Mouse (Mus musculus) heart, adult 11 months (tissue): ENCODE results near the gene Lhx9.

ENCODE experiments used
- DNase-seq: peaks from one replicate; pipeline ENCODE4 v3.0.0; 2022

Gene Lhx9

DNA sequence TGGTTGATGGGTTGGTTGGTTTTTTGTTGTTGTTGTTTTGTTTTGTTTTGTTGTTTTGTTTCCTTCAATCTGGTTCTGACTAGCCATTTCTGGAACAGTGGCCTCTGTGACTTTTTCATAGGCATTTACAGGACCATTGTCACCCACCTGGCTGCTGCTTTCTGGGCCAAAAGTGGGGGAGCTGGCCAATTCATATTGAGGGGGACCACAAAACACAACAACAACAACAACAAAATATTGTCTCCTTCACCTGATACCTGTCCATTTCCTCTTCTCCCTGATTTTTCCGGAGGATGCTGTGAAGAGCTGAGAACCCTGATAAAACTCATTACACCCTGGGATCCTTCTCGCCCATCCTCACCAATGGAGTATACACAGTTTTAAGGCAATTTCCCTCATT, 9.1 kb downstream of the Lhx9 start:
- DNase-seq = peak; percentile 60

DNA sequence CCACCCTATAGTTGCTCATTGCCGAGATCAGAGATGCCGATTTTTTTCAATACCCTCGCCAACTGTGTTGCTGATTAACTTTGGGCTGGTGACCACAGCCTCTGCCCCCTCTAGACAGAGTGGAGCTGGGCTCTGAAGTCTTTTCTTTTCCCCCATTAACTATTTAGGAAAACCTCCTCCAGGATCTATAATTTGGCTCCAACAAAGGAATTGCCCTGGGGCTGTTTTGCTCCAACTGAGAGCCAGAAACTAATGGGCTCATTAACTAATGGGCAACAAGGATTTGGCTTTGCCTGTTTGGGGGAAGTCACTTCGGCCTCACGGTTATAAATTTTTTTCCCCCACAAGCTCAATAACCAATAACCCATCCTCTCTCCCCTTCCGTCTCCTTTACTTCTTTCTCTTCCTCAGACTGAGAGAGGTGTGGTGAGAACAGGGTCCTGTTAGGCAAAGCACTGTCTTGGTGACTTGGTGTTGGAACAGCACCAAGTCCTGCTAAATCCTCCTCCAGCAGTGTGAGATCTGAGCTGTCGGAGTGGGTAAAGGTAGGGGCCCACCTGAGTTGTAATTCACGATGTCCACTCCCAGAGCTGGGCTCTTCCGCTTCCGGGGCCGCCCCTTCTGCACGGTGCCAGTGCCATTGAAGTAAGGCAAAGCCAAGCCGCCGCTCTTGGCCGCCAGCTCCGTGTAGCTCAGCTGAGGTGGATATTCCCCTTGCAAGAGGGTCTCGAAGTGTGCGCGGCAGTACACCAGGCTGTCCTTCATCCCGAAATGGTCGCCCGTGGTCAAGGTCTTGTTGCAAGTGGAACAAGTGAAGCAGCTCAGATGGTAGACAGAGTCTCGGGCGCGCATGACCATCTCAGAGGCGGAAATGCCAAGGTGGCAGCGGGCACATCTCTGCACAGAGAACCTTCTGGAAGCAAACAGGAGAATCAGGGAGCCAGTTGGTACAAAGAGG, 10.3 kb downstream of the Lhx9 start:
- no peak for DNase-seq

DNA sequence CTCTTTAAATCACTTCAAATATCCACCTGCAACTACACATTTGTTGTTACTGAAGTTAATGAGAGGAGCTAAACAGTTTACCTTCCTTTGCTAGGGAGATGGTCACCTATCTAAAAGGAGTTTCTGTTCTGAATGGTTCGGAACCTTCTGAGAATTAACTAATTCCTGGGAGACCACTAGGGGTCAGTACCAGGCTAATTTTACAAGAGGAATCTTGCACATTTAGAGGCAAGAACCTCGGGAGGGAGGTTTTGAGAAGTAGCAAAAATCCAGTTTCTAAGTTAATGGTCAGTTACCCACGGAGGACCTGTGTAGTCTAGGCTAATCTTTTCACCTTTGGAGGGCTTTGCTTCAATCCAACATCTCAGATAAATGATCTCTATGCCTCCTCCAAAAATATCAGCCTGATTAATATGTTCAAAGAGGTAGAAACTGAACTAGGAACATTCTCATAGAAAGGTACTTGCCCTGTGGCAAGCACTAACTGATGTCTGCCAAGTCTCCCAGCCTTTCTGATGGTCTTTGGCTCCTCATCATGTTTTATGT, 12.9 kb downstream of the Lhx9 start:
- no peak for DNase-seq

DNA sequence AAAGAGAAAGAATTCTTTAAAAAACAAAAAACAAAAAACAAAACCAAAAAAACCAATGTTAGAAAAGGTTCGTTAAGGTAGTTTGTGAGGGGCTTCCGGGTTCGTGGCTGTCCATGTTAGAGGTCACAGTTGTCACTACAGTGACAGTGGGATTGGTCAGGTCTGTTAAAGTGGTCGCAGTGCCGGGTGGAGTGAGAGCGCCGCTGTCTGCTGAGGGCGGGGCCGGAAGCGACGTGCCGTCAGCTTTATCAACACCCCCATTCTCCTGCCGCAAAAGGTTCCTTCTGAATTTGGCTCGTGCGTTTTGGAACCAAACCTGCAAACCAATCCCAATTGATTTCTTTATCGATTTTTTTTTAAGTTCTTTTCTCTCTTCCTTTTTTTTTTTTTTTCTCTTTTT, 17.1 kb downstream of the Lhx9 start:
- peak; percentile 79 for DNase-seq

DNA sequence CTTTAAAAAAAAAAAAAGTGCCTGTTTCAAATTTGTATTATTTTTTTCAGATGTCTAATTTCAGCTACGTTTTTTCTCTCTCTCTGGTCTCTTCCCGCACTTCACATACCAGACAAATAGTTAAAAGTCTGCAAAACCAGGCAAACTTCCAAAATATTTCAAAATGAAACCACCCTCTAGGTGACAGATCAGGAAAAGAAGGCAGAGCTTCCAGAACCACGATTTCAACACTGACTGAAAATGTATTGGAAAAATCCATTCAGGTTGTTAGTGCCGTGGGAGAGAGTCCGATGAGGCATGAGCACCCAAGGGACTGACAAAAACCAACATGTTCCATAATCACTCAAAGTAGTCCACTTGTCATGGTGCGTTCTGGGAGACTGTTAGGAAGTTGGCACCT, 21.5 kb downstream of the Lhx9 start:
- no peak for DNase-seq

DNA sequence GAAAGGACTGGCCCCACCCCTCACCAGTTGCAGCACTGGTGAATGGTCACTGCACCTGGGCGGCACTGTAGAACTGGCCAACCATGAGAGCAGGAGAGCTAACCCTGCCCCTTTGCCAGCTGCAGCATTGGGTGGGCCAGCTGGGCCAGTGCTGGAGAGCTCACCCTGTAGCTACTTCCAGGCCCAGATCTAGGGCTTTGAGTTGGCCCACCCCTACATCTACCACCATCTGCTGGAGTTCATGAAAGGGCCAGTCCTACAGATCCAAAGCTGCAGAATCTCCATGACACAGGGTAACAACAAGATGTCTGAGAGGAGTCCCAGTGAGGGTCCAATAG, 25.4 kb downstream of the Lhx9 start:
- peak; percentile 71 for DNase-seq

DNA sequence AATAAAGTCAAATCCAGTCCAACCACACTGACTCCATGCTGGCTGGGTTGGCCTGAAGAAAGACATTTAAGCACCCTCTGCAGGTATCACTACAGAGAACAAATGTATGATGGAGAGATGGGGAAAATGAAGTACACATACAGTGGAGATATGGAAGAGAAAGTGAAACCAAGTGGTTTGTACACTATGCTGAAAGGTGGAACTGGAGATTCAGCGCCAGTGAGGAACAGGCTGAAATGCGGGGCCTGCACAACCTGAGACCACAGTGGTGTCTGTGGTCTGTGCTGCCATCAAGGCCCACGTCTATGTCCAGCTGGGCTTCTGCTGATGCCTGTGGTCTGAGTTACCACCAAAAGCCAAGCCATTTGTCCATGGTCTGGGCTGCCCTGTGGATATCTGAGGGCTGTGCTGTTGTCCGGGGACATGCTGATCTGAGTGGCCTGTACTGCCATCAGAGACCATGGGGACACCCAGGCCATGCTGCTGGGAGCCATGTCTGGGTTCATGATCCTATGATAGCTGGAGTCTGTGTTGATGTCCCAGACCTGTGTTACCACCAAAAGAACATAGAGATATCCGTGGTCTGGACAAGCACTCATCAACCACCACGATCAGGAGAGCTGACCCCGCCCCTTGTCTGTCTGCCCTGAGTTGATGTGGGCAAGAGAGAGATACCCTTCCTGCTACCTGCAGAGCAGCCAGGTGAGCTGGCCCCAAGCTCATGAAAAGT, 26.0 kb downstream of the Lhx9 start:
- no peak for DNase-seq

DNA sequence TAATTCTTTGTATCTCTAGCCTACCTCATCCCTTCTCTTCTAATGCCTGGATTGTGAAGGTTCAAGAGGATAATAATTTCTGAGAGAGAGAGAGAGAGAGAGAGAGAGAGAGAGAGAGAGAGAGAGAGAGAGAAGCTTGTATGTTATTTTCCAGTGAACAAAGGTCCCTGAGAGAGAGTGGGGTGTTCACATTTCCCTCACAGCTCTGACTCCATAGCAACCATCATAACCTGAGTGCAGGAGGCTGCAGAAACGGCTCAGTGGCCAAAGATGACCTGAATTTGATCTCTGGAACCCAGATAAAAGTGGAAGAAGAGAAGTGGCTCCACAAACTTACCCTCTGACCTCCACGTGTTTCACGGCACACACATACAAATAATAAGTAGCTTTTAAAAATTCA, 46.6 kb downstream of the Lhx9 start:
- no peak for DNase-seq

DNA sequence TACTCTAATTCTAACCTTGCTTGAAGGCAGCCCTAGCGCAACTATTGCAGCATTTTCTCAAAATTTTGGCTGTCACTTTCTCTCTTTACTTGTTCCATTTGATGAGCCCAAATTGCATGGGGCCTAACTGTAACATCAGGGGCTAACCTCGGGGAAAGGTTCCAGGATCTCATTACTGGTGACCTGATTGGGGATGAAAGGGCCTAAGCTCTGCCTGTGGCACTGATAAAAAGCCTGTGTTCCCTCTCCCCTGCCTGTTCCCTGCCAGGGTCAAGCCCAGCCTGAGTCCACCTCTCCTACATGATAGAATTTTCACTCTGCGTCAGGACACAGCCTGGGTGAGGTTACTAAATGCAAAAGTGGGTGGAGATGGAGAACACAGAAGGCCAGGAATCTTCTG, 47.1 kb downstream of the Lhx9 start:
- no peak for DNase-seq

DNA sequence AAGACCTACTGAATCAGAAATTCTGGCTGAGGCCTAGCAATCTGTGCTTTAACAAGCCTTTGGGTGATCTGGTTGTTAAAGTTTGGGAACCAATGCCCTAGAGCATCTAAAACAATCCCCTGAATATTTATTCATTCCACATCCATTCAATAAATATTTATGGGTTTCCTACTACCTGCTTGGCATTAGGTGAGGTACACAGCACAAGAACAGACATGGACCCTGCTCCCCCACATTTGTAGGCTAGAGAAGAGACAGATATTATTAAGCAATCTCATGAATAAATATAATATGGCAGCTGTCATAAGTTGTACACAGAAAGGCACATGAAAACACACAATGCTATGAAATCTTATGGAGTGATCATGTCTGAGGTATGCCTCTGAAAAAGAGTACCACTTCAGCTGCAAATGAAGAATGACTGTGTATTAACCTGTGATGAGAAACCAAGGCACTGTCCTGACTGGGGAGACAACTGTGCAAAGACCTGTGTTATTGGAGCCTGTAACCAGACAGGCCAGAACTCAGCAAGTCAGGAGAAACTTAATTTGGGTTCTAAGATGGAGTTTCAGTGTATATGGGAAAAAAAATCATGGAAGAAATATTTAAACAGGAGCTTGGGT, 48.6 kb downstream of the Lhx9 start:
- peak; percentile 3 for DNase-seq

DNA sequence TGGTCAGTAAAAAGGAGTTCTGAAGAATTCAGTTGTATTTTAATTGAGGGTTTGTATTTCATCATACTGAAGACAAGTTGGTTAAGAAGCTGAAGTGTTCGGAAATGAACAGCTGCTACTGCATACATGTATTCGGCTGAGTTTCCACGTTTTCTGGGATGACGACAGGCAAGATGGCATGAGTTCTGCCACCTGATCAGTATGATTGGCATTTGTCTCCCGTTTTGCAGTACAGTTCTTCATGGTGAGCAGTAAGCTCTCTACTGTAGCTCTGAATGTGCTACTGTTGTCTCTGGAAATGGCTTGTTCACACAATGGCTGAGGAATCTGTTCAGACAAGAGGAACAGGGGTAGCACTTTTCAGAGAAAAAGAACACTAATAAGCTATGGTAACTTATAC, 50.3 kb downstream of the Lhx9 start:
- DNase-seq = no peak

DNA sequence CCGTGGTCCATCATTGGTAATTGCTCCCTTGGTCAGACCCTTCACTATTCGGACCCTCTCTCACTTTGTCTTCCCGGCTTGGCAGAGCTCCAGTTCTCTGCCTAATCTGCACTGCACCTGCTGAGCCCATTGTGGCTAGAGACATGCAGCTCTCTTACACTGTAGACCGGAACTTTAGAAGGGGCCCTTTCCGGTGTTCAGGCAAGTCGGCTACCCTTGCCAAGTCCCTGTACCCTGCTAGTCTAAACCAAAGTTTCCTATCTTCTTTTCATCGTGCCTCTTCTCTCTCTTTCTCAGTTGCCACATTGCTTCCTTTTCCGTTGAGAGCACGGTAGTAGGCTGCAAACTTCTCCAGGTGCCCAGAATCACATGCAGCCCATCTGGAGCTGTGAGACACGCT, 62.5 kb downstream of the Lhx9 start:
- DNase-seq = peak; percentile 81

DNA sequence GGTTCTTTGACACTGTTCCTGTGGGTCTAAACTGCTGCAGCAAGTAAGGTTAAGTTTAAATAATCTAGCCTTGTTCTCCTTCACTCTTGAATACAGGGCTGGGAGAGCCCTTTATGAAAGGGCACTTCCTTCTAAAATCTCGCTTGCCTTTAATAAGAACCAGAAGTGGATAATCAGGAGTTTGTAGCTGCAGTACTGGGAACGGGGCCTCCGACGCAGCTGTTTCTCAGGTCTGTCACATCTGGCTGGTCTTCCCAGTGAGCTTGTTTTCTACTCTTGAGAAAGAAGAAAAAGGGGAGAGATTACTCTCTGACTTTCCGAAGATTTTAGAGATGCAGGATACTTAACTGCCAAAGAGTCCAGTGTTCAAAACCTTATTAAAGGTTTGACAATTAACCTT, 64.4 kb downstream of the Lhx9 start:
- no peak for DNase-seq
